Mouse (Mus musculus): Measurements from ENCODE around the gene Reep6.

Reep6 gene

GRCm38 (mm10) chr10:80329273-80330081, at the start of gene Reep6, which contains the start of gene Pcsk4:
Reep6 (plus strand) TSS chr10:80329953.
Pcsk4 (minus strand) TSS chr10:80329498.
- peak; percentile 92 for DNase-seq (ENCODE audit: low spot score)

- no peak for DNase-seq (ENCODE audit: low spot score)
Measured at GRCm38 (mm10) chr10:80281304-80281703, 48.4 kb upstream of the Reep6 start.

- no peak for DNase-seq (ENCODE audit: low spot score)
Measured at GRCm38 (mm10) chr10:80281921-80282371, 47.8 kb upstream of the Reep6 start.

DNA sequence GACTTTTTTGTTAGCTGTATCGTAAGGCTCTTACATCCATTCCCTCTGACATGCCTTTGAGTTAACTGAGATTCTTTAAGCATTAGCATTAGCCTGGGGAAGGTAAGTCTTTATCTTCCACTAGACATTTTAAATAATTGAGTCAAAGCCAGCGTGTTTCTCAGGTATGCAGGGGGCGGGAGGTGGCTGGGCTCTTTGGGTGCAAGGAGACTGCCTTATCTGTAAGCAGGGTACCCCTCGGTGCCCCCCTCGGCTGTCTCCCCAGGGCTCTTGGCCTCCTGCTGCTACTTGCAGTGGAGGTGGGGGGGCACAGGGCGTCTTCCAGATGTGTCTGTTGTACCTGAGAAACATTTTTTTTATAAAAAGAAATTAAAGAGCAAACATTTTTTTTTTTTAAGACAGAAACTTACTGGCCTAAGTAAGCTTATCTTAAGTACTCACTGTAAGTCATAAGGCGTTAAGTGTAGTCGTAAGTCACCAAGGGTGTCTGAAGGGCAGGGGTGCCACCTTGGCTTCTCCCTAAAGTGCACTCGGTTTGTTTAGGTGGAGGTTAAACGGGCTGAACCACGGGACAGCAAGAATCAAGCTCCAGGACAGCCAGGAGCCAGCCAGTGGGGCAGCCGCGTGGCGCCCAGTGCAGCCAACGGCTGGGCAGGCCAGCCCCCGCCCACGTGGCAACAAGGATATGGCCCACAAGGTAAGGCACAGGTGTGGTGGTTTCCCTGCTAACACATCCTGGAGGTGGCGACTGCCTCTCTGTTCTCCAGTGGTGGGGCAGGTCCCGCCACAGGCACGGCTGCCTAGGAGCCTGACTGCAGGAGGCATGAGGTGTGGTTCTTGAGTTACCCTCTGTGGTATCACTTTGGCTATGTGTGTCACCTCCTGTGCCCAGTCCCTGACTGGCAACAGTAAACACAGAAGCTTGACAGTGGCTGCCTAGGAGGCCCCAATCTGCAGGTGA, 47.0 kb upstream of the Reep6 start:
- DNase-seq (ENCODE audit: low spot score) = no peak

GRCm38 (mm10) chr10:80285222-80286070, 44.3 kb upstream of the Reep6 start:
- DNase-seq (ENCODE audit: low spot score) = no peak

DNA sequence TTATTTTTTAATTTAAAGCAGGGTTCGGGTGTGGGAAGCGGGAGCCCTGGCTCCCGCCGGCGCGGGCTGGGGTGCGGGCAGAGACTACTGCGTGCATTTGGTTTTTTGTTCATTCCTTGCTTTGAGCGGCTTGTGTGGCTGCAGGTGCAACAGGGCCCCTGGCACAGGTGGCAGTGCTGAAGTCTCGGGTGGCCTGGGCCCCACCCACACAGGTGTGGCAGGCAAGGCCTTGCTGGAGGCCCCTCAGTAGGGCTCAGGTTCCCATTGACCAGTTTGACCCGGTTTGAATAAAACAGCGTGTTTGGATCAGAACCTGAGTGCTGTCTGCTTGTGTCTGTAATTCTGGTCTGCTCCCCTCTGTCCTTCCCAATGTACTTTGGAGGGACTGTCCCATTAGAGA, 41.7 kb upstream of the Reep6 start:
- DNase-seq (ENCODE audit: low spot score) = no peak

GRCm38 (mm10) chr10:80288657-80289056, 41.1 kb upstream of the Reep6 start:
- DNase-seq (ENCODE audit: low spot score) = no peak

DNA sequence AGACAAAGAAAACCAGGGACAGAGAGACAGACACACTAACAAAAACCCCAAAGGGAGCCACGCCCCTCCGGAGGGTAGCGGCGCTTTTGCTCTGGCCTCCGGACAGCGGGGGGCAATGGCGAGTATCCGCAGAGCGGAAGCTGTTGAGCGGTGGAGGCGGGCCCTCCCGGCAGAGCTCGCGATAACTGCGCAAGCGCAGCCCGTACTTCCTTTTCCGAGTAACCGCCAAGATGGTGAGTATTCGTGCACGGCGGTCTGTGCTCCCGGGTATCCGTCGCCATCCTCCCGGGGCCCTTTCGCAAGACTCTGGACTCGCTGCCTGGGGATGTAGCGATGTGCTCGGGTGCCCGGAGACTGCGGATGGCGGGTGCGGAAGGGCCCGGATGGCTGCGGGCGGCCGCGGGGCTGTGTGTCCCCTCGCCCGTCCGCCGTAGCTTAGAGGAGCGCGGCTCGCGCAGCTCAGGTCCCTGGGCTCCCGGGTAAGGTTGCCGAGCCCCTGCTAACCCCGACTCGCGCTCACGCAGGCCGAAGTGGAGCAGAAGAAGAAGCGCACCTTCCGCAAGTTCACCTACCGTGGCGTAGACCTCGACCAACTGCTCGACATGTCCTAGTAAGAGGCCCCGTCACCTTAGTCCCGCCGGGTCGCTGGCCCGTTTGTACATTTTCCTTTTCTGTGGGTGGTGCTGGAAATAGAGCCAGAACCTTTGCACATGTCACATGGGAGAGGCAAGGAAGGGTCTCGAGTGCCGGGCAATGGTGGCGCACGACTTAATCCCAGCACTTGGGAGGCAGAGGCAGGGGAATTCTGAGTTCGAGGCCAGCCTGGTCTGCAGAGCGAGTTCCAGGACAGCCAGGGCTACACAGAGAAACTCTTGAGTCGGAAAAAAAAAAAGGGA, 37.3 kb upstream of the Reep6 start, which contains the start of gene Rps15:
Gene Rps15 (plus strand): TSS at position 203 of the 896 bp plus-strand sequence.
- DNase-seq (ENCODE audit: low spot score) = peak; percentile 62

GRCm38 (mm10) chr10:80293325-80293724, 36.4 kb upstream of the Reep6 start:
- no peak for DNase-seq (ENCODE audit: low spot score)

DNA sequence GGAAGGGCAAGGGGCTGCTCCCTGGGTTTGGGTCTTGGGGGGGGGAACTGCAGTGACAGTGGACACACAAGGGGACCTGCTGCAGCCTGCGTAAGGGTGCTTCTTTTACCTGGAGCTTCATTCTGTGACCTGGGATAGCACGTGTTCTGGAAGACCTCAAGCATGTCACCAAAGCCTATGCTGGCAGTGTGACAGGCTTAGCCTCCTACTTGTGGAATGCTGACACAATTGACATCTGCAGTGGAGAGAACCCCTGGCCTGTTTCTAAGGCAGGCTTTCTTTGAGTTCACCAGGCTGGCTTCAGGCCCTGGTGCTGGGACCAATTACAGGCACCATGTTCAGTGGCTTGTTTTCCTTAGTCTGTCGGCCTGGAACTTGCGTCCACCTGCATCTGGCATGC, 35.4 kb upstream of the Reep6 start:
- DNase-seq (ENCODE audit: low spot score) = no peak

GRCm38 (mm10) chr10:80294788-80295303, 34.9 kb upstream of the Reep6 start:
- no peak for DNase-seq (ENCODE audit: low spot score)

DNA sequence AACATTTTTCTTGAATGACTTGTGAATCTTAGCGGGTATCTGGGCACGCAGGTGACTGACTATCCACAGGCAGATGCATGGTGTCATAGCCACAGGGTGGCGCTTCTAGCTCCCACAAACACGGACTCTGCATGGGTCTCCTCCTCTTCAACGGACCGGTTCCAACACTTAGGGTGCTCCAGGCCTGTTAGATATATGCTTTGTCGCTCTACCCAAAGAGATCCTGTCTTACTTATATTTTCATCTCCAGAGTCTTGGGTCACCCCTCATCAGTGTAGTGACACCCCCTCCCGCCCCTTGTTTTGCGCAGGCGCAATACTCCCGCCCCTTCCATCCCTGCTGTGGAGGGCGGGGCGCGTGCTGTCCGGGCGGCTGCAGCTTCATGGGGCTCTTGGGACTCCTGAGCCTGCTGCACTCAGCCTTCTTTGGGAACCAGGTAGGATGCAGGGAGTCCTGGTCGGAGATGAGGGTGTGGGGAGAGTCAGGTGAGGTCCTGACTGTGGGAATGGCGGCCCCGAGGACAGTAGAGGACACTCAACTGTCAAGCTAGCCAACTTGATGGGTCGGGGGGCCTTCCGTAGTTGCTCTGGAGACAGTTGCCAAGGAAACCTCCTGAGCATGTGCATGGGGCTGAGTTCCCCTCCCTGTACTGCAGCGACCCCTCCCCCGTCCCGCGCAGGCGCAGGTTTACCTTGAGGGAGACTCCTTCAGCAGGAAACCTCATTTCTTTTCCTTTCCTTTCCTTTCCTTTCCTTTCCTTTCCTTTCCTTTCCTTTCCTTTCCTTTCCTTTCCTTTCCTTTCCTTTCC, 33.9 kb upstream of the Reep6 start, which contains the start of gene Apc2:
Gene Apc2 (plus strand): TSS at position 360 of the 808 bp plus-strand sequence.
- DNase-seq (ENCODE audit: low spot score) = peak; percentile 69

DNA sequence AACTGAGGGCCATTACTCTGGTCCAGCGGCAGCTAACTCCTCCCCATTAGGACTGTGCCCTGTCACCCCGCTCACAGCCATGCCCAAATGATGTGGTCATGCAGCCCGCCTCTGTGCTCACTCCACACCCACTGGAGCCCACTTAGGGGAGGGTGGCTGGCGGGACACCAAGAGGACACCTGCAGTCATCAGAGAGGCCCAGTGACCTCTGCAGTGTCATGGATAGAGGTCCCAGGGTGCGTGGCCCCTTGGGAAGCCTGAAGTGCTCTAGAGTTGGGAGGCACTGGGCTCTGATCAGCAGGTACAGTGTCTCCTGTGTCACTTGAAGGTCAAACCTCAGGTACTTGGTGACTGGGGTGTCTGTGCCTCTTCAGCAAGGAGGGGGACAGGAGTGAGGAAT, 32.9 kb upstream of the Reep6 start:
- DNase-seq (ENCODE audit: low spot score) = no peak

GRCm38 (mm10) chr10:80297526-80298133, 32.1 kb upstream of the Reep6 start:
- DNase-seq (ENCODE audit: low spot score) = no peak

DNA sequence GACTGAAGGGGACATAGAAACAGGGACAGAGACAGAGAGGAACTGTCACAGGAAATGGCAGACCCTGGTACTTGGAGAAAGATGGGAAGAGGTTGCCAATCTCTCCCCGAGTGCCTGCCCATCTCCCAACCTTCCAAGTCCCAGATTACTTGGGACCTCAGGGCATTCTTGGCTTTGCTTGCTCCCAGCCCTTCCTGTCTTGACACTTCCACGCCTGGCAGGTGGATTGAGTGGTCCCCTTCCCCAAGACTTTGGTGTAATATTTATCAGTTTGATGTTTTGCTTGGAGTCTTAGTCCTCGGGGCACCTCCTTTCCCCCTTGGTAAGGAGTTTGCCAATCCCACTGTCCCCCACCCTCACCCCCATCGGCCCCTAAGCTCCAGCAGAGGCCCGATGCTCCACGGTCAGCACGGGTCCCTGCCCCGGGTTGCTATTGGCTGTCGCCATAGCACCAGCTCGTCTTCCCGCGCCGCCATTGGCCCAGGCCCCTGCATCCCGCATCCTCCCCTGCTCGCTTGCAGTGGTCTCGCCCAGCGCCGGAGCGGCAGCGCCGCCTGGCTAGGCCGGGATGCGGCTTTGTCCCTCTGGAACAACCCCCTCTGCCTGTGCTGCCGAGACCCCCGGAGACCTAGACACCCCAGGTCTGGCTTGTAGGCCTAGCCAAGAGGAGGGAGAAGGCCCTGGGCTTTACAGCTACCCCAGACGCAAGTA, 31.0 kb upstream of the Reep6 start:
- peak; percentile 68 for DNase-seq (ENCODE audit: low spot score)

- no peak for DNase-seq (ENCODE audit: low spot score)
Measured at GRCm38 (mm10) chr10:80299301-80299700, 30.5 kb upstream of the Reep6 start.

DNA sequence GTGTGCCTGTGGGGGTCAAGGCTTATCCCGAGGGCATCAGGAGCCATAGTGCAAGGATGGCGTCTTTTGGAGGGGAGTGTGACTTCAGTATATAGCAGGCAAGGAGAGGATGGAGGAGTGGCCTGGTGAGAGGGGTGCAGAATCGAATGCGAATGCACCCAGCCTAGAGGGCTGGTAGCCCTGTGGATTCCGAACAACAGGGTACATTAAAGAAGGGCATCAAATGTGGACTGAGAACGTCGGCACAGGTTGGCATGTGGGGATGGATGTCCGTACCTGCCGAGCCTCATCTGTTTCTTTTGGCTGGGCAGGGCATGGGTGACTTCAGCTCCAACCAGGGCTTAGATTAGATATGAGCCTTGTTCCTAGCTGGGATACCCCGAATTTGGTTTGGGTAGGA, 29.9 kb upstream of the Reep6 start:
- DNase-seq (ENCODE audit: low spot score) = no peak

- DNase-seq (ENCODE audit: low spot score) = no peak
Measured at GRCm38 (mm10) chr10:80300672-80301181, 29.0 kb upstream of the Reep6 start.

Measured in layer of hippocampus, adult 9-10 months (tissue).